Mouse (Mus musculus): ENCODE data around the gene Otor. TPM values are rescaled to one million over a fixed set of nuclear protein-coding genes. Genes with fewer than 3 reads are reported as not detected.

The Otor gene
- polyA plus RNA-seq, 1 experiment, result not detected

GRCm38 (mm10) chr2:143117453-143117852 lies 39.2 kb downstream of the Otor start:
- DNase-seq (ENCODE audit: low read depth, low spot score), result no peak
- WGBS, result 56% methylated on average over 3 of the region's 3 CpGs

DNA sequence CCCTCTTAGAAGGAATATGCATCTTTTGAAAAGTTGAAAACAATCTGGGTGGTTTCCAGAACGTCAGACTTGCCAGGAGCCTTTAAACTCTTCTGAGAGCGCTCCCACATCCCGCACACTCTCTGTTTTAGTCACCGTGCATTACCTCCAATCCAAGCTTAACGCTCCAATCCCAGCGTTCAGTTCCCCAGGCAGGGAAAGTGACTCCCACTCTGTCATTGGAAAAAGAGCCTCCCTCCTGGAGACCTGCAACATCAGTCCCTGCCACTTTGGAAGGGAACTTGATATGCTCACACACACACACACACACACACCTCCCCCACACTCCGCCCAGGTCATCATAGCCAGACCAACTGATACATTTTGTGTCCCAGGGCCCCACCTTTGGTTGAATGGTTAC lies 39.9 kb downstream of the Otor start:
- no peak for DNase-seq (ENCODE audit: low read depth, low spot score)

GRCm38 (mm10) chr2:143131098-143131646 lies 52.9 kb downstream of the Otor start:
- 53% methylated on average over 5 of the region's 5 CpGs for WGBS
- DNase-seq (ENCODE audit: low read depth, low spot score), result no peak

More for the DNA sequence above, 39.9 kb downstream of the Otor start:
- 84% methylated on average over 7 of the region's 7 CpGs for WGBS

Other genes with a start within 250 kb of the Otor start
- 13.5 and 13.9 TPM in 2 replicates for gene Kif16b, start 176.9 kb upstream of the Otor start, polyA plus RNA-seq (2012; rRNA removed)
- gene Snrpb2, start 15.4 kb upstream of the Otor start, polyA plus RNA-seq (2012; rRNA removed), result 4.4 and 5.2 TPM in 2 replicates

All from large intestine, adult 2 months (tissue).